Mouse (Mus musculus): Measurements from ENCODE around the gene Apoa4. TPM values are rescaled to one million over a fixed set of nuclear protein-coding genes. Genes with fewer than 3 reads are reported as not detected.

Gene Apoa4
- total and polyA plus RNA-seq, 2 experiments from 2014 or later, result 6.6 TPM; not detected in 1

- H3K27me3 ChIP-seq (ENCODE audit: control insufficient read depth, insufficient read depth, low read length), result peaks cover 14% of the 10 kb centered on the region; the same call in 1 of the 2 replicates
- ATAC-seq (ENCODE audit: insufficient read depth, low read depth) (no peak), DNase-seq (ENCODE audit: low spot score) (no peak)
- no peak overlapping the region for H3K4me3 ChIP-seq (ENCODE audit: low read depth, low read length)
- H3K4me1 ChIP-seq (ENCODE audit: control insufficient read depth, insufficient read depth), result peaks cover 6% of the 10 kb centered on the region
- WGBS, result 86% methylated on average over 6 of the region's 6 CpGs
- H3K4me2 ChIP-seq (ENCODE audit: low read depth, low read length), result no peak overlapping the region
- no peaks in the 10 kb centered on the region for H3K9me3 ChIP-seq (replicated peaks; ENCODE audit: control insufficient read depth, low read length)
- no peak for TF ChIP-seq CTCF (IDR thresholded peaks at IDR 0.05; ENCODE audit: low read depth)
- no peak for TF ChIP-seq EP300 (IDR thresholded peaks at IDR 0.05; ENCODE audit: low read depth)
- no peak overlapping the region for H3K27ac ChIP-seq (ENCODE audit: low read depth)
- no peaks in the 10 kb centered on the region for H3K36me3 ChIP-seq (replicated peaks; ENCODE audit: control insufficient read depth, insufficient read depth, low read length)
- no peak overlapping the region for H3K9ac ChIP-seq (replicated peaks; ENCODE audit: low read depth, low read length)
Observed at GRCm38 (mm10) chr9:46235196-46235595, 5.3 kb upstream of the Apoa4 start.

- peaks cover 14% of the 10 kb centered on the region; the same call in 1 of the 2 replicates for H3K27me3 ChIP-seq (ENCODE audit: control insufficient read depth, insufficient read depth, low read length)
- no peak within 1 kb of the TSS for H3K4me2 ChIP-seq (ENCODE audit: low read depth, low read length)
- H3K36me3 ChIP-seq (replicated peaks; ENCODE audit: control insufficient read depth, insufficient read depth, low read length), result no peaks in the 10 kb centered on the region
- H3K4me1 ChIP-seq (ENCODE audit: control insufficient read depth, insufficient read depth), result peaks cover 3% of the 10 kb centered on the region
- TF ChIP-seq CTCF (IDR thresholded peaks at IDR 0.05; ENCODE audit: low read depth), result no peak
- ATAC-seq (ENCODE audit: insufficient read depth, low read depth) (no peak), DNase-seq (ENCODE audit: low spot score) (no peak)
- H3K4me3 ChIP-seq (ENCODE audit: low read depth, low read length), result no peak within 1 kb of the TSS
- no peak within 1 kb of the TSS for H3K9ac ChIP-seq (replicated peaks; ENCODE audit: low read depth, low read length)
- no peak within 1 kb of the TSS for H3K27ac ChIP-seq (ENCODE audit: low read depth)
- no peaks in the 10 kb centered on the region for H3K9me3 ChIP-seq (replicated peaks; ENCODE audit: control insufficient read depth, low read length)
Observed at GRCm38 (mm10) chr9:46235596-46235648, 5.1 kb upstream of the Apoa4 start, which contains the start of gene Apoc3. Apoc3 (minus strand) TSS chr9:46235636.

GRCm38 (mm10) chr9:46235649-46236048 is 4.8 kb upstream of the Apoa4 start:
- Histone ChIP-seq H3K27ac (ENCODE audit: low read depth) (no peak overlapping the region), H3K4me3 (ENCODE audit: low read depth, low read length) (no peak overlapping the region), H3K27me3 (ENCODE audit: control insufficient read depth, insufficient read depth, low read length) (peaks cover 12% of the 10 kb centered on the region; the same call in 1 of the 2 replicates), H3K36me3 (replicated peaks; ENCODE audit: control insufficient read depth, insufficient read depth, low read length) (no peaks in the 10 kb centered on the region), H3K9ac (replicated peaks; ENCODE audit: low read depth, low read length) (no peak overlapping the region), H3K4me2 (ENCODE audit: low read depth, low read length) (no peak overlapping the region), H3K4me1 (ENCODE audit: control insufficient read depth, insufficient read depth) (peaks cover 1% of the 10 kb centered on the region; the same call in 1 of the 2 replicates), H3K9me3 (replicated peaks; ENCODE audit: control insufficient read depth, low read length) (no peaks in the 10 kb centered on the region)
- no peak for TF ChIP-seq CTCF (IDR thresholded peaks at IDR 0.05; ENCODE audit: low read depth)
- WGBS, result 59% methylated on average over 4 of the region's 4 CpGs
- DNase-seq (ENCODE audit: low spot score) (no peak), ATAC-seq (ENCODE audit: insufficient read depth, low read depth) (no peak)

- Histone ChIP-seq H3K36me3 (replicated peaks; ENCODE audit: control insufficient read depth, insufficient read depth, low read length) (no peaks in the 10 kb centered on the region), H3K27me3 (ENCODE audit: control insufficient read depth, insufficient read depth, low read length) (0 out of 2 replicates have a peak, but pooled peaks cover 6% of the 10 kb centered on the region), H3K4me3 (ENCODE audit: low read depth, low read length) (no peak overlapping the region), H3K4me2 (ENCODE audit: low read depth, low read length) (no peak overlapping the region), H3K27ac (ENCODE audit: low read depth) (no peak overlapping the region), H3K9me3 (replicated peaks; ENCODE audit: control insufficient read depth, low read length) (no peaks in the 10 kb centered on the region), H3K9ac (replicated peaks; ENCODE audit: low read depth, low read length) (no peak overlapping the region), H3K4me1 (ENCODE audit: control insufficient read depth, insufficient read depth) (peaks cover 7% of the 10 kb centered on the region; the same call in 1 of the 2 replicates)
- ATAC-seq (ENCODE audit: insufficient read depth, low read depth), result no peak
- TF ChIP-seq EP300 (IDR thresholded peaks at IDR 0.05; ENCODE audit: low read depth), result no peak
- 87% methylated on average over 7 of the region's 7 CpGs for WGBS
- no peak for DNase-seq (ENCODE audit: low spot score)
Observed at GRCm38 (mm10) chr9:46238850-46239249, 1.6 kb upstream of the Apoa4 start.

GRCm38 (mm10) chr9:46241818-46242217 is 1.3 kb downstream of the Apoa4 start:
- Histone ChIP-seq H3K27ac (ENCODE audit: low read depth) (no peak overlapping the region), H3K4me3 (ENCODE audit: low read depth, low read length) (no peak overlapping the region), H3K4me1 (ENCODE audit: control insufficient read depth, insufficient read depth) (peaks cover 7% of the 10 kb centered on the region; the same call in 1 of the 2 replicates), H3K4me2 (ENCODE audit: low read depth, low read length) (no peak overlapping the region), H3K36me3 (replicated peaks; ENCODE audit: control insufficient read depth, insufficient read depth, low read length) (no peaks in the 10 kb centered on the region), H3K27me3 (ENCODE audit: control insufficient read depth, insufficient read depth, low read length) (0 out of 2 replicates have a peak, but pooled peaks cover 6% of the 10 kb centered on the region), H3K9me3 (replicated peaks; ENCODE audit: control insufficient read depth, low read length) (no peaks in the 10 kb centered on the region), H3K9ac (replicated peaks; ENCODE audit: low read depth, low read length) (no peak overlapping the region)
- DNase-seq (ENCODE audit: low spot score) (no peak), ATAC-seq (ENCODE audit: insufficient read depth, low read depth) (no peak)
- TF ChIP-seq CTCF (IDR thresholded peaks at IDR 0.05; ENCODE audit: low read depth), result no peak
- TF ChIP-seq EP300 (IDR thresholded peaks at IDR 0.05; ENCODE audit: low read depth), result no peak
- 62% methylated on average over 2 of the region's 2 CpGs for WGBS

- Histone ChIP-seq H3K4me1 (ENCODE audit: control insufficient read depth, insufficient read depth) (peaks cover 7% of the 10 kb centered on the region; the same call in 1 of the 2 replicates), H3K4me3 (ENCODE audit: low read depth, low read length) (no peak overlapping the region), H3K36me3 (replicated peaks; ENCODE audit: control insufficient read depth, insufficient read depth, low read length) (no peaks in the 10 kb centered on the region), H3K4me2 (ENCODE audit: low read depth, low read length) (no peak overlapping the region), H3K9ac (replicated peaks; ENCODE audit: low read depth, low read length) (no peak overlapping the region), H3K9me3 (replicated peaks; ENCODE audit: control insufficient read depth, low read length) (no peaks in the 10 kb centered on the region), H3K27ac (ENCODE audit: low read depth) (no peak overlapping the region), H3K27me3 (ENCODE audit: control insufficient read depth, insufficient read depth, low read length) (0 out of 2 replicates have a peak, but pooled peaks cover 6% of the 10 kb centered on the region)
- no peak for ATAC-seq (ENCODE audit: insufficient read depth, low read depth)
- TF ChIP-seq EP300 (IDR thresholded peaks at IDR 0.05; ENCODE audit: low read depth) (no peak), CTCF (IDR thresholded peaks at IDR 0.05; ENCODE audit: low read depth) (no peak)
- 42% methylated on average over 4 of the region's 4 CpGs for WGBS
- DNase-seq (ENCODE audit: low spot score), result no peak
Observed at GRCm38 (mm10) chr9:46243122-46243521, 2.6 kb downstream of the Apoa4 start.

All from heart, postnatal 0 days (tissue).